Mouse (Mus musculus) liver, embryonic 14.5 days (tissue): ENCODE results near the gene AL607142.1. TPM values are rescaled to one million over a fixed set of nuclear protein-coding genes. Genes with fewer than 3 reads are reported as not detected.

Source experiments
- ATAC-seq: fragments of 200-750 bp; cut with Nextera tagmentation; 2 replicates; pipeline ENCODE4 v1.8.0; 2017; ENCODE audit warnings: moderate number of reproducible peaks, mild to moderate bottlenecking, moderate library complexity; ENCODE audit not compliant: insufficient read depth
- DNase-seq, 3 experiments: peaks; one replicate each; pipeline ENCODE4 v3.0.0-alpha.2; 2012 to 2013; ENCODE audit warnings: low read depth in 3 of 3, low spot score in 3 of 3
- H3K27ac ChIP-seq: fragments of 300-500 bp; sonication (generic); 2 replicates; pipeline ENCODE4 v1.5.1; 2014; ENCODE audit warnings: moderate library complexity, mild to moderate bottlenecking, control low read depth, inconsistent platforms
- H3K27me3 ChIP-seq: fragments of 300-500 bp; sonication (generic); 2 replicates; pipeline ENCODE4 v1.6.1; 2014; ENCODE audit warnings: mild to moderate bottlenecking, low read length, moderate library complexity; ENCODE audit not compliant: control insufficient read depth, insufficient read depth
- H3K36me3 ChIP-seq: fragments of 300-500 bp; sonication (generic); replicated peaks from 2 replicates; pipeline ENCODE4 v1.6.1; 2014; ENCODE audit warnings: low read depth; ENCODE audit not compliant: control insufficient read depth, insufficient read depth
- H3K4me1 ChIP-seq, 2 experiments: fragments of 200-500 bp in 1 of 2; fragments of 300-500 bp in 1 of 2; sonication (generic) in 1 of 2; replicated peaks; 2 replicates each; pipeline ENCODE4 v1.6.1; 2012 to 2014; ENCODE audit warnings: antibody characterized with exemption in 1 of 2, inconsistent platforms in 1 of 2, low read length in 1 of 2; ENCODE audit not compliant: control insufficient read depth in 2 of 2, insufficient read depth in 2 of 2
- H3K4me2 ChIP-seq: fragments of 300-500 bp; sonication (generic); 2 replicates; pipeline ENCODE4 v1.6.1; 2014; ENCODE audit warnings: low read depth, mild to moderate bottlenecking, control low read depth, moderate library complexity
- H3K4me3 ChIP-seq, 2 experiments: fragments of 200-500 bp in 1 of 2; fragments of 300-500 bp in 1 of 2; sonication (generic) in 1 of 2; 2 replicates each; pipeline ENCODE4 v1.5.1; 2012 to 2014; ENCODE audit warnings: low read depth in 2 of 2, low read length in 2 of 2, mild to moderate bottlenecking in 2 of 2, control low read depth in 1 of 2, inconsistent platforms in 1 of 2, moderate library complexity in 1 of 2; ENCODE audit not compliant: insufficient read depth in 1 of 2
- H3K9ac ChIP-seq: fragments of 300-500 bp; sonication (generic); replicated peaks from 2 replicates; pipeline ENCODE4 v1.6.1; 2014; ENCODE audit warnings: mild to moderate bottlenecking, control low read depth, moderate library complexity
- H3K9me3 ChIP-seq: fragments of 300-500 bp; sonication (generic); 2 replicates; pipeline ENCODE4 v1.6.1; 2016; ENCODE audit warnings: low read length, mixed read lengths; ENCODE audit not compliant: control insufficient read depth
- CTCF ChIP-seq: IDR thresholded peaks from 2 replicates; pipeline ENCODE4 v1.5.1; 2016; ENCODE audit warnings: antibody characterized with exemption, low read depth, control low read depth
- EP300 ChIP-seq: IDR thresholded peaks from 2 replicates; pipeline ENCODE4 v1.6.1; 2016; ENCODE audit warnings: antibody characterized with exemption, low read depth
- WGBS: fragments of 180-500 bp; shearing (Covaris S2); extraction: QIAGEN DNeasy Blood & Tissue Kit; methylation state at CpG from one replicate; pipeline ENCODE4 v1.1.7; 2014; ENCODE audit not compliant: insufficient replicate concordance; 5-methylcytosine and 5-hydroxymethylcytosine counted together
- polyA plus RNA-seq, 2 experiments: library from polyadenylated mRNA; depleted of rRNA in 1 of 2; stranded (reverse) in 1 of 2; unstranded in 1 of 2; fragments of >200 nt; fragmentation: Nextera tagmentation in 1 of 2; extraction: Ambion mirVana in 1 of 2; gene quantifications; 2 replicates each; pipeline versions ENCODE4 v1.2.1 to v1.2.3; 2012 to 2014

AL607142.1 gene
- polyA plus RNA-seq, 2 experiments = not detected

DNA sequence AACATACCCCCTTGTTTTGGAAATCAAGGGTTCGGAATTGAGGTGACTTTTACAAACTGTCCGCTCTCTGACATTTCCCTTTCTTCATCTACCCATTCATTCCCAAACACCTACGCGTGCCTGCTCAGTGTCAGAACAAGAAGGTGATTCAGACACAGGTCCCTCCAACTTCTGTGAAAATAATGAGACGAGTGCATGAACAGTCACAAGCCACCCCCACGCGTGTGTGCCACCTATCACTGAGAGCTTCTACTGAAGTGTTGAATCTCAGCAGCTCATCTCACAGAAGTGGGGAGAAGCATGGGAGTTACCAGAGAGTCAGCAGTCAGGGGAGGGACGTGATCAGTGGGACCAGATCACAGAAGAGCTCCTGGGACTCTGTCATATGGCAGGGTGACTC, 12.5 kb downstream of the AL607142.1 start:
- 68% methylated on average over 8 of the region's 8 CpGs for WGBS
- no peaks in the 10 kb centered on the region for H3K36me3 ChIP-seq
- H3K9me3 ChIP-seq = no peaks in the 10 kb centered on the region
- no peak for DNase-seq
- H3K4me2 ChIP-seq = no peak overlapping the region
- TF ChIP-seq EP300 = no peak
- TF ChIP-seq CTCF = no peak
- H3K27ac ChIP-seq = no peak overlapping the region
- H3K4me1 ChIP-seq = no peaks in the 10 kb centered on the region
- no peak overlapping the region for H3K4me3 ChIP-seq
- H3K27me3 ChIP-seq = no peaks in the 10 kb centered on the region
- ATAC-seq = no peak
- H3K9ac ChIP-seq = no peak overlapping the region

DNA sequence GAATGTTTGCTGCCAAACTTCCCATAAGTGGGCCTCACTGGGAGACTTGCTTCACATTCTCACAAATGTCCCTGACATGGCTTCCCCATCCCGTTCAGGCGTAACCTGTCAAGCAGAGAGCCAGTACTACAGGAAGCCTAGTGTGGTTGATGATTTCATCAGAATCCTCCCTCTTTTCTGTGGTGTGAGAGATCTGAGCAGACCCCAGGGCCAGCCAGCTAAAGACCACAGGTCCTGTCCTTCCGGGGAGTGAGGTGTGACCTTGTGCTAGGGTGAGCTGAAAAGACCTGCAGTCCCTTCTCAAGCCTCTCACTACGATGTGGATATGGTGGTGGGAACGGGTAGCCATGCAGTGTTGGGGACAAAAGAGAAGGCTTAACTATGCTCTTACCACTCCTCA, 17.7 kb downstream of the AL607142.1 start:
- Histone ChIP-seq H3K27ac (no peak overlapping the region), H3K36me3 (no peaks in the 10 kb centered on the region), H3K9me3 (no peaks in the 10 kb centered on the region), H3K4me3 (no peak overlapping the region), H3K4me2 (no peak overlapping the region), H3K4me1 (no peaks in the 10 kb centered on the region), H3K9ac (no peak overlapping the region), H3K27me3 (no peaks in the 10 kb centered on the region)
- TF ChIP-seq CTCF = no peak
- TF ChIP-seq EP300 = no peak
- DNase-seq (no peak), ATAC-seq (no peak)
- WGBS = 46% methylated on average over 5 of the region's 5 CpGs

DNA sequence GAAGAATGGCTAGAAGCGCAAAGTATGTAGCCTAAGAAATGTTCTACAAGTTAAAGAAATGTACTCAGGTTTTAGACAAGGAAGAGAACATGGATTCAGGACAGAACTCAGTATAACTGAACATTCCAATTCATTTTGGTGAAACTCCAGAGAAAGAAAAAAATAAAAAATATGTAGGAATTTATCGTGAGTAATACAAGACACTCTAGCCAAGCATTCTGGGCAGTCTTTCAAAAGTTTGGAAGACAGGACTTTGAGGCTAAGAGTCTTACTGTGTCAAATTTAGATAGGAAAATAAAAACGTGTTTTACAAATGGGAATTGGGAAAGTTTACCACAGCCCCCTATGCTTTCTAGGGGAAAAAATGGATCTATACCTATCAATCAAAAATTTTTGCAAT, 18.9 kb downstream of the AL607142.1 start:
- DNase-seq = no peak
- H3K9me3 ChIP-seq = no peaks in the 10 kb centered on the region
- WGBS = 62% methylated on average over 3 of the region's 3 CpGs

DNA sequence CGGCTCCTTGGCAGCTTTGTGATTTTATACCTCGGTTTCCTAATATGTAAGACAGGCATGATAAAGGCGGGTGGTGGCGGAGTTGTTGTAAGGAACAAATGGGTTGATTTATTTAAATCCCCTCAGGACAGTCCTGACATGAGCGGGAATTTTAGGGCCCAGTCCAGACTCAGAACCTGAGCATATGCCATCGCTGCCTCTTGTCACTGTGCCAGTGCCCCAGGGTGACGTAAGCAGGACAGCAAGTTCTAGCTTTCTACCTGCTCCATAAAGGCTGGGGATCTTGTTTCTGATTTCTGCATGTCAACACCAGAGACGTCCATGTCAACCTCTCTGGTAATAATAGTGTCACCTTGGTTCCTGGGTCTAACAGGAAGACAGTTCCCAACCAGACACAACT, 24.7 kb downstream of the AL607142.1 start:
- Histone ChIP-seq H3K9me3 (no peaks in the 10 kb centered on the region), H3K4me3 (no peak overlapping the region), H3K27ac (no peak overlapping the region), H3K4me1 (no peaks in the 10 kb centered on the region), H3K36me3 (no peaks in the 10 kb centered on the region), H3K4me2 (no peak overlapping the region), H3K9ac (no peak overlapping the region), H3K27me3 (no peaks in the 10 kb centered on the region)
- DNase-seq (no peak), ATAC-seq (no peak)
- WGBS = 66% methylated on average over 8 of the region's 8 CpGs
- TF ChIP-seq EP300 = no peak
- no peak for TF ChIP-seq CTCF

More for the DNA sequence above, 18.9 kb downstream of the AL607142.1 start:
- H3K36me3 ChIP-seq = no peaks in the 10 kb centered on the region
- ATAC-seq = no peak
- H3K4me3 ChIP-seq = no peak overlapping the region
- H3K9ac ChIP-seq = no peak overlapping the region
- no peak overlapping the region for H3K27ac ChIP-seq
- H3K27me3 ChIP-seq = no peaks in the 10 kb centered on the region
- H3K4me2 ChIP-seq = no peak overlapping the region
- no peaks in the 10 kb centered on the region for H3K4me1 ChIP-seq
- TF ChIP-seq CTCF (no peak), EP300 (no peak)

DNA sequence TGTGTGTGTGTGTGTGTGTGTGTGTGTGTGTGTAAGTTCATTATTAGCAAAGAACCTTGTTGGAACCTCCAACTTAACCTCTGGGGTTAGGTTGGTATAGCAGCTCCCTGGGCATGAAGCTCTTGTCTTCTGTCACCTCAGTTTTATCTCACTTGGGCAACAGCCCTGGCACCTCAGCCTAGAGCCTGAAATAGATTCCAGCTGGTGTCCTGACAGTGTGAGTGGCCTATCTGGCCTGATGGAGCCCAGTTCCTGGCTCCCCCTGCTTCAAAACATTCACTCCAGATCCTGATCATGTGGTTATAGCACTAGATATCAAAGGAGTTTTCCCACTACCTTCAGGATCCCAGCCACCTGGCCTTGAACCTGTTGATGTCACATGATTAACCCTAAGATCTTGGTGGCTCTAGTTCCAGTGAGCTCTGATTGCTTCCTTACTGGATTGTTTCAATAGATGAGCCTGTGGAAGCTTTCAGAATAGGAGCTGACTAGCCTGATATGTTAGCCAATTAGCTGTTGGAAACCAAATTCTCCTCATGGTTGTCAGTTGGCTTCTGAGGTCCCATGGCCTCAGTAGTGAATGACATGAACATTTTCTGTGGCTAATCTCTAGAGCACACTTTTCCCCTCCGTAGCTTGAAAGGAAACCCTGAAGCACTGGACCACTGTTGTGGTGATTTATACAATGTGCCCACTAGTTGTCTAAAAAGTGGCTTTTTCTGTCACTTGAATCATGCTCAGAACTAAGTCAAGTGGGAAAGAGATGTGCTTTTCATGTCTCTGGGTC, 27.4 kb downstream of the AL607142.1 start:
- Histone ChIP-seq H3K4me1 (no peaks in the 10 kb centered on the region), H3K9me3 (no peaks in the 10 kb centered on the region), H3K36me3 (no peaks in the 10 kb centered on the region), H3K9ac (no peak overlapping the region), H3K27ac (no peak overlapping the region), H3K4me3 (no peak overlapping the region), H3K4me2 (no peak overlapping the region), H3K27me3 (no peaks in the 10 kb centered on the region)
- 24% methylated on average over 1 of the region's 1 CpGs for WGBS
- ATAC-seq (no peak), DNase-seq (no peak)
- TF ChIP-seq EP300 = no peak
